Mouse (Mus musculus) intestine, embryonic 14.5 days (tissue): ENCODE results near the gene Dhx16. TPM values are rescaled to one million over a fixed set of nuclear protein-coding genes. Genes with fewer than 3 reads are reported as not detected.
A peak's percentile ranks its signal among the peaks of the same experiment; 100 is the strongest.

ENCODE experiments used
- ATAC-seq: fragments of 200-750 bp; cut with Nextera tagmentation; replicated peaks from 2 replicates; pipeline ENCODE4 v1.8.0; 2017; ENCODE audit warnings: low read depth, moderate number of reproducible peaks, moderate TSS enrichment, moderate library complexity; ENCODE audit not compliant: low FRiP score, low TSS enrichment
- DNase-seq: peaks from one replicate; pipeline ENCODE4 v3.0.0-alpha.2; 2018; ENCODE audit warnings: low spot score
- H3K27ac ChIP-seq: fragments of 300-500 bp; sonication (generic); 2 replicates; pipeline ENCODE4 v1.5.1; 2014; ENCODE audit warnings: low read depth, mild to moderate bottlenecking, control low read depth
- H3K27me3 ChIP-seq: fragments of 300-500 bp; sonication (generic); replicated peaks from 2 replicates; pipeline ENCODE4 v1.6.1; 2014; ENCODE audit warnings: low read length, control low read depth; ENCODE audit not compliant: control insufficient read depth, insufficient read depth
- H3K36me3 ChIP-seq: fragments of 300-500 bp; sonication (generic); 2 replicates; pipeline ENCODE4 v1.6.1; 2014; ENCODE audit warnings: low read length, control low read depth; ENCODE audit not compliant: control insufficient read depth, insufficient read depth
- H3K4me1 ChIP-seq: fragments of 300-500 bp; sonication (generic); replicated peaks from 2 replicates; pipeline ENCODE4 v1.6.1; 2014; ENCODE audit warnings: low read length, control low read depth, mixed read lengths; ENCODE audit not compliant: control insufficient read depth, insufficient read depth
- H3K4me2 ChIP-seq: fragments of 300-500 bp; sonication (generic); 2 replicates; pipeline ENCODE4 v1.6.1; 2014; ENCODE audit warnings: low read length
- H3K4me3 ChIP-seq: fragments of 300-500 bp; sonication (generic); 2 replicates; pipeline ENCODE4 v1.5.1; 2014; ENCODE audit warnings: low read depth, low read length, control low read depth, mixed read lengths
- H3K9ac ChIP-seq: fragments of 300-500 bp; sonication (generic); 2 replicates; pipeline ENCODE4 v1.6.1; 2014; ENCODE audit warnings: mild to moderate bottlenecking, low read length
- H3K9me3 ChIP-seq: fragments of 300-500 bp; sonication (generic); 2 replicates; pipeline ENCODE4 v1.6.1; 2016; ENCODE audit warnings: low read length, control low read depth; ENCODE audit not compliant: control insufficient read depth
- WGBS: fragments of 180-500 bp; shearing (Covaris S2); extraction: QIAGEN DNeasy Blood & Tissue Kit; methylation state at CpG from one replicate; pipeline ENCODE4 v1.1.7; 2014; 5-methylcytosine and 5-hydroxymethylcytosine counted together
- polyA plus RNA-seq: library from polyadenylated mRNA; unstranded; fragments of >200 nt; fragmentation: Nextera tagmentation; extraction: Ambion mirVana; gene quantifications from 2 replicates; pipeline ENCODE4 v1.2.1, GENCODE M21; 2014

Gene Dhx16
- polyA plus RNA-seq, 1 experiment from 2014 or later = 46.1 TPM

GRCm38 (mm10) chr17:35870884-35871696 is 8.5 kb upstream of the Dhx16 start:
- peak overlapping the region; percentile 77 for H3K27ac ChIP-seq
- H3K4me2 ChIP-seq = peak overlapping the region; percentile 92
- H3K36me3 ChIP-seq = peaks cover 28% of the 10 kb centered on the region
- 0 out of 2 replicates have a peak, but pooled peaks cover 5% of the 10 kb centered on the region for H3K9me3 ChIP-seq
- peak overlapping the region; percentile 68 for H3K4me3 ChIP-seq
- H3K9ac ChIP-seq = no peak overlapping the region
- H3K27me3 ChIP-seq = no peaks in the 10 kb centered on the region
- DNase-seq = no peak
- WGBS = 72% methylated on average over 8 of the region's 8 CpGs
- no peak for ATAC-seq
- peaks cover 44% of the 10 kb centered on the region for H3K4me1 ChIP-seq

GRCm38 (mm10) chr17:35873774-35874519 is 5.7 kb upstream of the Dhx16 start:
- H3K4me3 ChIP-seq = no peak overlapping the region

GRCm38 (mm10) chr17:35874721-35875120 is 4.9 kb upstream of the Dhx16 start:
- Histone ChIP-seq H3K36me3 (peaks cover 35% of the 10 kb centered on the region), H3K9ac (no peak overlapping the region), H3K4me2 (no peak overlapping the region), H3K27ac (no peak overlapping the region), H3K27me3 (no peaks in the 10 kb centered on the region), H3K4me3 (no peak overlapping the region), H3K4me1 (peaks cover 18% of the 10 kb centered on the region), H3K9me3 (0 out of 2 replicates have a peak, but pooled peaks cover 5% of the 10 kb centered on the region)
- ATAC-seq (no peak), DNase-seq (no peak)
- 94% methylated on average over 6 of the region's 6 CpGs for WGBS

More at GRCm38 (mm10) chr17:35873774-35874519, 5.7 kb upstream of the Dhx16 start:
- 0 out of 2 replicates have a peak, but pooled peaks have one; percentile 30 for ATAC-seq
- H3K36me3 ChIP-seq = peaks cover 35% of the 10 kb centered on the region
- 0 out of 2 replicates have a peak, but pooled peaks cover 5% of the 10 kb centered on the region for H3K9me3 ChIP-seq
- H3K4me1 ChIP-seq = peaks cover 25% of the 10 kb centered on the region
- 31% methylated on average over 21 of the region's 21 CpGs for WGBS
- no peak overlapping the region for H3K9ac ChIP-seq
- H3K27me3 ChIP-seq = no peaks in the 10 kb centered on the region
- DNase-seq = peak; percentile 94
- peak overlapping the region; percentile 13; the same call in 1 of the 2 replicates for H3K4me2 ChIP-seq
- no peak overlapping the region for H3K27ac ChIP-seq

GRCm38 (mm10) chr17:35882924-35883323 is 3.3 kb downstream of the Dhx16 start:
- Histone ChIP-seq H3K4me1 (peaks cover 5% of the 10 kb centered on the region), H3K36me3 (peaks cover 65% of the 10 kb centered on the region), H3K9ac (no peak overlapping the region), H3K27me3 (no peaks in the 10 kb centered on the region), H3K4me2 (no peak overlapping the region), H3K4me3 (no peak overlapping the region), H3K9me3 (no peaks in the 10 kb centered on the region), H3K27ac (no peak overlapping the region)
- no peak for ATAC-seq
- 91% methylated on average over 17 of the region's 17 CpGs for WGBS
- no peak for DNase-seq

- Histone ChIP-seq H3K27me3 (no peaks in the 10 kb centered on the region), H3K9ac (no peak overlapping the region), H3K9me3 (no peaks in the 10 kb centered on the region), H3K4me1 (peaks cover 5% of the 10 kb centered on the region), H3K4me2 (no peak overlapping the region), H3K4me3 (no peak overlapping the region), H3K27ac (no peak overlapping the region), H3K36me3 (peaks cover 74% of the 10 kb centered on the region)
- WGBS = 95% methylated on average over 14 of the region's 14 CpGs
- ATAC-seq (no peak), DNase-seq (no peak)
Measured at GRCm38 (mm10) chr17:35883777-35884176, 4.2 kb downstream of the Dhx16 start.

- Histone ChIP-seq H3K27me3 (no peaks in the 10 kb centered on the region), H3K9me3 (no peaks in the 10 kb centered on the region), H3K4me2 (no peak overlapping the region), H3K36me3 (peaks cover 96% of the 10 kb centered on the region), H3K9ac (no peak overlapping the region), H3K4me3 (no peak overlapping the region), H3K27ac (no peak overlapping the region), H3K4me1 (no peaks in the 10 kb centered on the region)
- ATAC-seq (no peak), DNase-seq (no peak)
- WGBS = 83% methylated on average over 15 of the region's 17 CpGs
Measured at GRCm38 (mm10) chr17:35887725-35888124, 8.1 kb downstream of the Dhx16 start.

- peak; percentile 87 for ATAC-seq
- Histone ChIP-seq H3K9me3 (no peaks in the 10 kb centered on the region), H3K36me3 (peaks cover 59% of the 10 kb centered on the region), H3K4me3 (peak within 1 kb of the TSS; percentile 84), H3K27ac (peak within 1 kb of the TSS; percentile 82; the same call in 1 of the 2 replicates), H3K4me1 (peaks cover 14% of the 10 kb centered on the region), H3K4me2 (peak within 1 kb of the TSS; percentile 99), H3K27me3 (no peaks in the 10 kb centered on the region), H3K9ac (peak within 1 kb of the TSS; percentile 79)
- DNase-seq = peak; percentile 93
- under 1% methylated on average over 84 of the region's 86 CpGs for WGBS
Measured at GRCm38 (mm10) chr17:35896781-35897643, 17.4 kb downstream of the Dhx16 start, which contains the start of gene 2310061I04Rik. TSS of gene 2310061I04Rik (minus strand) at chr17:35897431.
